Mouse (Mus musculus): Measurements from ENCODE around the gene Kcnd3.

- TF ChIP-seq POLR2A (IDR thresholded peaks at IDR 0.05; ENCODE audit: control insufficient read depth, extremely low read depth, insufficient read depth, low read length, poor library complexity) (no peak), CTCF (IDR thresholded peaks at IDR 0.05; ENCODE audit: borderline replicate concordance, control insufficient read depth, extremely low read depth, insufficient read depth, low read length, poor library complexity) (no peak)
These were observed 253.0 kb downstream of the Kcnd3 start for GRCm38 (mm10) chr3:105705061-105705549.

Measured in thymus, adult 2 months (tissue).